Mouse (Mus musculus) fat pad, adult 2 months (tissue): ENCODE measurements around the gene Grk4.

ENCODE experiments used
- DNase-seq: peaks from one replicate; pipeline ENCODE4 v3.0.0-alpha.2; 2011; ENCODE audit warnings: low read depth, low spot score; ENCODE audit errors: extremely low read depth

Gene Grk4

DNA sequence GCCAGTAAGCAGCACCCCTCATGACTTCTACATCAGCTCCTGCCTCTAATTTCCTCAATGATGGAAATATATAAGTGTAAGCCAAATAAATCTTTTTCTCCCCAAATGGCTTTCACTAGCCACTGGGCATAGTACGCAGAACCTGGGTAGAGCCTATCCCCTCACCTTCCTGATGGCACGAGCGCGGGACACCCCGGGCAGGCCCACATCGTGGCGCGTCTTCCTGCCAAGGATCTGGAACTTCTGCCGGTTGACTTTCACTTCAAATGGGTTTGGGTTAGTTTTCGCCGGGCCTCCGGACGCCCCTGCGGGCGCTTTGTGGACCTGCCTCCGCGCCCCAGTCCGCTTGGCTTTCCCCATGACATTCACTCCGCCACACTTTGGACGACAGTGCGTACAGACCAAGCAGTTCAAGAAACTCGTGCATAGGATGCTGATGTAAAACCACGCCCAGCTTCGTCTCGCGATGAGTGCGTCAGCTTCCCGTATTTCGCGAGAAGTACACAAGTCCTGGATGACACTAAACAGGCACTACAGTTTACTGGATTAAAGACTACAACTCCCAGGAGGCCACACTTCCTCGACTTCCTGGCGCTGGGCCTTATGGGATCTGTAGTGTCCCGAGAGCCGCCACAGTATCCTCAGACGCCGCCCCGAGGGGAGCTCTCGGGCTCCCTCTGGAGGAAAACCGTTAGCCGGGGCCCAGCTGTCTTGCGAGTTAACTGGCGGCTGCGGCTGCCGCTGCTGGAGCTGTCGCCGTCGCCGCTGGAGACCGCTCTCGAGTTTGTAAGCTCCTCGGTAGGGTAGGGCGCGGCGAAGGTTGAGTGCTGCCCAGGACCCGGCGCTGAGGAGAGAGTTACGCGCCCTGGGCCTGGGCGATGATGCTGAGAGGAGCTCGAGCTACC is at the start of gene Grk4, which contains the start of gene Nop14:
Gene Grk4 (plus strand): TSS at position 694 of the 905 bp plus-strand sequence.
Gene Nop14 (minus strand): TSS at position 463 of the 905 bp plus-strand sequence.
- peak; percentile 97 for DNase-seq

DNA sequence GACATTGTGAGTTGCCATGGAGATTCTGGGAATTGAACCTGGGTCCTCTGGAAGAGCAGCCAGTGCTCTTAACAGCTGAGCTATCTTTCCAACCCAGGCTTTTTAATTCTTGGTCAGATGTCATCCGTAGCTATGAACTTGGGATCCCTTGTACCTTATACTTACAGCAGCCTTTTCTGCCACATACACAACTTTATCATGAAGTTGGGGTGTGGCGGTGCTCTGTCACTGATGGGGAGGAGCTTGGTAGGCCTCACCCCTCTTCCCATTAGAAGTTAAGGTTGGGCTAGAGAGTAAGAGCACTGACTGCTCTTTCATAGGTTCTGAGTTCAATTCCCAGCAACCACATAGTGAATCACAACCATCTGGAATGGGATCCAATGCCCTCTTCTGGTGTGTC is 27.2 kb upstream of the Grk4 start:
- no peak for DNase-seq

DNA sequence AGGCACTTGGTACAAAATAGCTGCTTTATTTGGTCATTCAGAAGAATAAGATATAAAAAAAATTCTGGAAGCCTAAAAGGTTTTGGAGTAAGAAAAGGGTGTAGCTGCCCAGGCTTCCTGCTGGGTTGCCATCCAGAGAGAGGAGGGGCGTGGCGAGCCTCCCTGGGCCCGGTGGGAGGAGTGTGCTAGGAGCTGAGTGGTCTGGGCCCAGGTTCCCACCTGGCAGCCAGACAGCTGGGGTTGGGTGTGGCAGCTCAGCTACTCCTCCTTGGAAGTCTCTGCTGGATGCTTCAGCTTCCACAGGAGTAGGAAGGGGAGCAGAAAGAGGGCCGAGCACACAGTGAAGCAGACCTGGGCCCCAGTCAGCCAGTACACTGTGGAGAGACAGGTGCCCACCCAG is 26.5 kb upstream of the Grk4 start:
- DNase-seq, result no peak

DNA sequence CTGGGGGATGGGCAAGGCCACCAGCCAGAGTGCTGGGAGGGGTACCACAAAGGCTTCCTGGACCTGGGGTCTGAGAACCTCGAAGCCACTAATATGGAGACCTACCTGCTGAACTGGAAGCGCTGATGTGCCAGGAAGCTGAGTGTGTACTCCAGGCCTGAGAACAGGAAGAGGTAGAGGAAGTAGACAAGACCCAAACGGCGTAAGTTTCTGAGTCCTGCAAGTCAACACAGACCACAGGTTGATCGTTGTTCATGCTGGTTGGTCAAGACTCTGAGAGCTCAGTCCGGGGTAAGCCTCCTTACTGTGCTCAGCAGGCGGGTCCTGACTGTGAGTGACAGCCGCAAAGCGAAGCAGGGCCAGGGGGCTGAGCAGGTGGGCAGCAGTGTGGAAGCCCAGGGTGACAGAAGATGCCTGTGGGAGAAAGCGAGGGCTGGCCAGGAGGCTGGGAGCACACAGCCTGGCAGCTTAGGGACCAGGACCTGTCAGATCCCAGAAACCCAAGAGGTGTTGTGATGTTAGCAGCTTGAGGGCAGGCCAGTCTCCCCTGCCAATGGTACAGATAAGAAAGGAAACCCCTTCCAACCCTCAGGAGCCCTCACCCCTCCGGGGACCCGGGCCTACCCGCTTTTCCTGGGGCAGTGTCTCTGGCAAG is 25.3 kb upstream of the Grk4 start:
- no peak for DNase-seq

DNA sequence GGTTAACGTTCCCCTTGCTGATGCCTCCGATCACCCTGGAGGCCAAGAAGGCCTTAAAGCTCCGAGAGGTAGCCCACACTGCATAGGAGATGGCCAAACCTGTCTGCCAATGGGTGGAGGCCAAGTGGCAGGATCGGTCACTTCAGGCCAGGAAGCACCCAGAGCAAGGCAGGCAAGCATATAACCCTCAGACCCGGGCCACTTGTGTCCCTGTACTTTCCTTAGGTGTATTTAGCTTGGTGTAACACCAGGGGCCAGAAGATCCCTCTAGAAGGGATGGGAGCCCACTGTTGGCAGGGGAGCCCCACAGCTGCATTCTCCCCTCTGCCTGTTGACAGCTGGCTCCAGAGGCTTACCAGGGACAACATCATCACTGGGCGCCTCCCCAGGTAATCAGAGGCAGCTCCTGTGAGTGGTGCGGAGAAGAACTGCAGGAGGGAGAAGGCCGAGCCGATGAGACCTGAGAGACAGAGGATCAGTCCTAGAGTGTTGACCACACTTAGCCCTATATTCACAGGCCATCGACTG is 24.4 kb upstream of the Grk4 start:
- no peak for DNase-seq

DNA sequence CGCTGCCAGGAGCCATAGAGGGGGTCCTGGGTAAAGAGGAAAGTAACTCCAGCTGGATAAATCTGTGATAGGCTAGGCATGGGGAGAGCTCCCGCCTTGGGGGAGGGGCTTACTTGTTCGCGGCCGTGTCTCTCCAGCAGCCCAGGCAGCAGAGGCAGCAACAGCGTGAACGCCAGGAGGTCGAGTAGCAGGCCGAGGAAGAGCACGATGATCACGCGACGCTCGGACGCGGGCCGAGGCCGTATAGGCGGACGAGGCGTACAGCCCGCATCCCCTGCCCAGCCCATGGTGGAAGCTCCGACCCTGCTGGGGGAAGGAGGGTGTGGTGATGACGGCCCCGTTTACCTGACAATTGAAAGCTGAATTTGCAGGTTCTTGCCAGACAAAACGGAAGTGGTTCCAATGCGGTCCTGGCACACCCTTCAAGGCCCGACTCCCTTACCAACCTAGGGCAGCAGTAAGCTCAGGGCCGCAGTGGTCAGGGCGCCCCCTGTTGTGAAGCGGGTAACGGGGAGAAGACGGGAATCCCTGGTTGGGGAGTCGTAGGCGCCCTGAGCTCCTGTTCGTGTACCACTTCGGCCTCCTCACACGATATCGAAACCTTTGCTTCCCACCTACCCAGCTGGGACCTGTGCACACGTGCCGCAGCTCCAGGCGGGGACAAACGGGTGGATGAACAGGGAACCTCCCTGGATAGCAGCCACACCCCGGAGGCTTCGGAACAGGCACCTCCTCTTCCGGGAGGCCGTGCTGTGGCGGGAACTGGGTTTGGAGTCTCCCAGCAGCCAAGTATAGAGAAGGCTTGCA is 23.5 kb upstream of the Grk4 start, which contains the start of gene Mfsd10:
Gene Mfsd10 (minus strand): TSS at position 732 of the 807 bp plus-strand sequence.
- peak; percentile 26 for DNase-seq

DNA sequence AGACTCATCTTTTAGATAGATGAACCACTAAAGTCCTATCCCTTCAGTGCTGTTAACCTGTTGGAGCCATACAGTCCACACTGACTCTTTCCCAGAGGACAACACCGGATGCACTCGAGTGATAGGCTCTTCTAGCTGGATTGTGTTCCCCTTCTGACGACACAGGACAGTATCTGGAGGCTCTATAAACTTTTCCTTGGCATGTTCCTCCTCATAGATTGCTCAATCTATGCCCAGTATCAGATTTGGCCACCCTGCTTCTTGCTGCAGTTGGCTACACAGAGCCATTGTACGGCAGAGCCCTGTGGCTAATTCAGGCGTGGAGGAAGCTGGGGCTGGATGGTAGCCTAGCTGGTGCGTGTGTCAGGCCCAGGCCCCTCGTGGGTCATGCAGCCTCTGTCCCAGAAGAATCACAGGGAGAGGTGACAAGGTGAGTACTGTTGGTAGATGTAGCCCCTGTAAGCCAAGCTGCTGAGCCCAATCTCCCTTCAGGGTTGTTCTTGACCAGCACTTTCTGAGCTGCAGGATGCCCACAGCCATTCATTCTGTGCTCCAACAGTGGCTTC is 22.5 kb upstream of the Grk4 start:
- peak; percentile 75 for DNase-seq

DNA sequence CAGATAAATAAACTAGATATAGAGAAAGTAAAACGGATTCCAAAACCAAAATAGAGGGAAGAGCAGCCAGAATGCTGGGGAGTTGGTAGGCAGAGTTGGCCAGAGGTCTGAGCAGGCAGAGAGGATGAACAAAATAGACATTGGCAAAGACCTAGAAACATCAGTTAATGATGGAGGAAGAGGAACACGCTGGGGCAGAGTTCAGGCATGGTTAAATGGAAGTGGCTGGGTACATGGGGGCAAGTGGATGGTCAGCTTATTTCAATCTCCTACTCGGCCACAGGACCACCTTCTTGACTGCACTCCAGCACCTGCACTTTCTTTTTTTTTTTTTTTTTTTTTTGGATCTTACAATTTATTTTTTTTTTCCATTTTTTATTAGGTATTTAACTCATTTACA is 18.2 kb upstream of the Grk4 start:
- no peak for DNase-seq

DNA sequence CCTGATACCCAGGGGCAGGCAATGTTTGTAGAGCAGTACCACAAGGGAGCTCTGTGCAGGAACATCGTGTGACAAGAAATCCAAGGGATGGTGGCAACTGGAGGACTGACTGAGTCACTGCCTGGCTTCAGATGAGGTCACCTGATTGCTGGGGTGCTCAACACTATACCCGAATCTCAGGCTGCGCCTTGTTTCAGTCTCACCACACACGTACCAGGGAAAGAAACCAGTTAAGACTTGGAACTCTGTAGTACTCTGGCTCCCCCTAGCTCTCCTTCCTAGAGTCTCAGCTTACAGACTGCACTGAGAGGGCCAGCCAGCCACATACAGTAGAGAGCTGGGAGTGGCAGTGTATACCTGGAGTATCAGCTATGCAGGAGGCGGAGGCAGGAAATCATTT is 17.2 kb upstream of the Grk4 start:
- no peak for DNase-seq

DNA sequence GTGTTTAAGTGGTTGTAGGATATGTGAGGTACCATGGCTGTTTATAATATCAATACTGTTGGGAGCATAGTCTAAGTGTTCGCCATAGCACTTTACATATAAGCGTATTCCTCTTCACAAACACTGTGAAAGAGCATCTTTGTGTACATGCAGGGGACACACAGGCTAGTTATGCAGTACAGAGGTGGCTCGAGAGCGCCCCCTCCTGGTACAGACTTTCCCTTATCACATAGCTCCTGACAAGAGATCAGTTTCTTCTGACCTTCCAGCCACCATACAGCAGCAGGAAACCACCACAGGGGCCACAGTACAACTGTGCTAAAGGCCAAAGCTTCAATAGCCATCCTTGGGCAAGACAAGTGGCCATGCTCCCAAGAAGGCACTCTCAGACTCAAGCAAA is 12.6 kb upstream of the Grk4 start:
- no peak for DNase-seq

DNA sequence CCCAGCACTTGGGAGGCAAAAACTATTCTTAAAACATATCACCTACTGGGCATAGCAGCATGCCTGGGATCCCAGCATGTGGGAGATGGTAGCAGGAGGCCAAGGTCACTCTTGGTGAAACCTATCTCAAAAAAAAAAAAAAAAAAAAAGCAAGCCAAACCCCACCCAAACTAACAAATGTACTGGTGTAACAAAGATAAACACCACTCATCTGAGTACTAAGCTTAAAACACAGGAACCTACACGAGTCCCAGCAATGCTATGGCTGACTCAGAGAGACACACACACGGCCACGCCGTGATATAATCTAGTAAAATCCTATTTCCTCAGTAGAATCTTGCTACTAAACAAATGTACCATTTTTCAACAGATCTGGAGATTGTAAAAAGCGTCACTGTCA is 7.2 kb upstream of the Grk4 start:
- DNase-seq, result no peak

DNA sequence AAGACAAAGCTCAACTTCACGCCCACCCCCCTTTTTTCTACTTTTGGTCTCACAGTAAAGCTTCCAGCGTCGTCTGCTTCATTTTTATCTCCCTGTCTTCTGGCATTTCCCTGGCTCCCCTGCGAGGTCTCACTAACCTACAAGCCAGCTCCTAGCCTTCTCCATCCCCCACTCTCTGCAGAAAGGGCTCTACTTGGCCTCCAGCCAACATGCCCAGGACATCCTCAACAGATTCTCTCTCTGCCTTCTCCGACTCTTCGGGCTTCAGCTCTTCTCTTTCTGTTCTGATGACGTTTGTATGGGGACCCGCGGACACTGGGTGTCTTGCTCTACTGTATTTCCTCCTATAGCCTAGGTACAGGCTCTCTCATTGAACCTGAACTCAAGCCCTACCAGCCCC is 5.3 kb upstream of the Grk4 start:
- DNase-seq, result no peak

DNA sequence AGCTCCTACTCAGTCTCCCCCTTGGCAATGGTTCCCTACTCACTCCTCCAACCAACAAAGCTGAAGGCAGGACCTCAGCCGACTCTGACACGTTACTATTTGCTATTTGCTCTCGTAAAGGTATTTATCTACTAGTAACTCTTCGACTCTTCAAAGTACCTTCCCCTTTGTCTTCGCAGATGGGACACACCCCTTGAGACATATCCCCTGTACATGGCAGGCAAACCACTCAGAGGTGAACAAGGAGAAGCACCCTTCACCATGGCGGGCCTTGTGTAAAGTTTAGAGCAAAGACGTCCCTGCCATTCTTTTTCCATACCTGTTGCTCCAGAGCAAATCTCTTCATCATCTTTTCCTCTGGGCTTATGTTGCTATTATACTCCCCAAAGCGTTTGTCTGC is 2.6 kb upstream of the Grk4 start:
- no peak for DNase-seq

DNA sequence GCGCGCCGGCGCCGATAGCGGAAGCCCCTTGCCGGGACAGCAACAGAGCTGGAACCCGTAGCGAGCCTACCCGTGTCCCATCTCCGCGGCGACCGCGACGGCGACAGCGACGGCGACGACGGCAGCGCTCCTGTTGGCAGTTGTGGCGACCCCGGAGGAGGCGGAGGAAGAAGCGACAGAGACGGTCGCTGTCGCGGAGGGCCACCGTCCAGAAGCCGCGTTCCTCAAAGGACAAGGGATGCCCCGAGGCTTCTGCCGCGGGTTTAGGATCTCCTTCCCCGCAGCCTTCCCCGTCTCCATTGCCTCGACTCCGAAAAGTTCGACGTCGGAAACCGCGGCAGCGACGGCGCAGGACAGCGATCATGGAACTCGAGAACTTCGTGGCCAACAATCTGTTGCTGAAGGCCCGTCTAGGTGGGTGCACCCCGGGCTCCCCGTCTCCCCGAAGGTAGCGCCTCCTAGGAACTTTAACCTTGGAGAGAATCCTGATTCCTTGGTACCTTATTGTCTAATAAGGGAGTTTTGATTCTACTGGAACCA is 482 bp downstream of the Grk4 start:
- no peak for DNase-seq

DNA sequence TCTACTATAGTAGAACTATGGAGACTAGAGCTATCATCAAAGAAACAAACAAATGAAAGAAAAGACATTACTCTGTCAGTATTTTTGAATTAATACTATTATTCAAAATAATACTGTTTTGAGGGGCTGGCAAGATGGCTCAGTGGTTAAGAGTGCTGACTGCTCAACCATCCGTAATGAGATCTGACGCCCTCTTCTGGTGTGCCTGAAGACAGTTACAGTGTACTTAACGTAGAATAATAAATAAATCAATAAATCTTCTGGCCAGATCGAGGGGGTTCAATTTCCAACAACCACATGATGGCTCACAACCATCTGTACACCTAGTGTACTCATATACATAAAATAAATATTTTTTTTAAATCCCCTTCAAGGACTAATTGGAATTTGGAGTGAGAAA is 1.7 kb downstream of the Grk4 start:
- no peak for DNase-seq

DNA sequence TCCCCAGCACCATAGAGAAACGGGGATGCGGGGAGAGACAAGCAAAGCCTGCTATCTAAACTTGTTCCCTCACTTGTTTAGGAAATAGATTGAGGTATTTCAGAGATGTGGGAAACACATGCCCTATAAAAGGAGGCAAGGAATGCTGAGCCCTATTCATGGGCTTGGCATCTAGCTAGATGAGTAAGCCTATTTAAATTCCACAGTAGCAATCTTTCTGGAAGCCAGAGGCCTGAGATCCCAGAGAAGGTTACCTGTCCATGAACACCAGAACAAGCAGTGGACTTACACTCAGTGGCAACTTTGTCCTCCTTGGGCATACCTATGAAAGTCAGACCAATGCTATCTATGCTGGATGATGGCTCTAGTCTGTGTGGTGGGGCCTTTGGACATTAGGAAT is 3.1 kb downstream of the Grk4 start:
- DNase-seq, result no peak

DNA sequence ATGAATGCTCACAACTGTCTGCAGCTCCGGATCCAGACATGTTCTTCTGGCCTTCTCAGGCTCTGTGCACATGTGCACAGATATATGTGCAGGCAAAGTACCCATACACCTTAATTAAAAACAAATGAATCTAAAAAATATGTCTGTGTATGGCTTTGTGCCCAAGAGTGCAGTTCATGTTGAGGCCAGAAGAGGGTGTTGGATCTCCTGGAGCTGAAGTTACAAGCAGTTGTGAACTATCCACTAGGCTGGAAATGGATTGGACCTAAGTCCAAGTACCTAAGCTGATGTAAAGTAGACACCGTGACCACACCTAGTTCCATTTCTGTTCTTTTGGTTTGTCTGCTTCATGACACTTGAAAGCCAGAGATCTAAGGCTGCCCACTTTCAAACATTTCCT is 9.3 kb downstream of the Grk4 start:
- DNase-seq, result no peak

DNA sequence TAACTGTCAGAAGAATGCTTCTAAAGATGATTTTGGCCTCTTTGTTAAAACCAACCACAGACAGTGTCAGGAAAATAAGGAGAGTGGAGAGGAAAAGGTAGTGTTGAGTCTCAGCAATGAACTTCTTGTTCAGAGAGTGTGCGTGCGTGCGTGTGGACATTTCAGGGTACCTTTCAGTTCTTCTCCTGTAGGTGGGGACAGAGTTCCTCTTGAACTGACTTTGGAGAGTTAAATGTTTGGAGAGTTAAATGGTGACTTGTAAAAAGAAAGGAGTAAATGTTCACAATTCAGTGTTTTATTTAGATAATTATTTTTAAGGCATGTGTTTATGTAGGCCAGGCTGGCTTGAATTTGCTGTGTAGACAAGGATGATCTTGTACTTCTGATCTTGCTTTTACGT is 10.1 kb downstream of the Grk4 start:
- no peak for DNase-seq

DNA sequence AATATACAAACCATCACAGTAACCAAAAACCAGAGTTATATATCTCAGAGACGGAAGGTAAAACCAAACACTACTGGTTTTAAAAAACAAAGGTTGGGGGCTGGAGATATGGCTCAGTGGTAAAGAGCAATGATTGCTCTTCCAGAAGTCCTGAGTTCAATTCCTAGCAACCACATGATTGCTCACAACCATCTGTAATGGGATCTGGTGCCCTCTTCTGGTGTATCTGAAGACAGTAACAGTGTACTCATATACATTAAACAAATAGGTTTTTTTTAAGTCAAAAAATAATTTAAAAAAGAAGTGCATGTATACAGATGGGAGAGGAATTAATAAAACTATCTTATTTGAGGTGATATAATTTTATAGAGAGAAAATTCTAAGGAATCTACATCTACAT is 29.7 kb downstream of the Grk4 start:
- DNase-seq, result no peak

DNA sequence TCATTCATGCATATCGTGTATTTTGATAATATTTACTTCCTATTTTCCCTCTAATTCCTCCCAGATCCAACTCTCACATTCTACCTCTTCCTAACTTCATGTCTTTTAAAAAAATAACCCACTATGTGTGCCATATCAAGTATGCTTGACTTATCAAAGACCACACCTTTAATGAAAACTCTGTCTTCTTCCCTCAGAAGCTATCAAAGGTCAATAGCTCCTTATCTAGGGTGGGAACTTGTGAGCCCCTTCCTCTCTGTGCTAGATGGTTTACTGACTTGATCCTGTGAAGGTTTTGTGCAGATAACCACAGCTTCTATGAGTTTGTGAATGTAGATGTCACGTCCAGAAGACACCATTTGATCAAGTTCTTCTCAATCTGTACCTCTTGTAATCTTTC is 32.6 kb downstream of the Grk4 start:
- no peak for DNase-seq

DNA sequence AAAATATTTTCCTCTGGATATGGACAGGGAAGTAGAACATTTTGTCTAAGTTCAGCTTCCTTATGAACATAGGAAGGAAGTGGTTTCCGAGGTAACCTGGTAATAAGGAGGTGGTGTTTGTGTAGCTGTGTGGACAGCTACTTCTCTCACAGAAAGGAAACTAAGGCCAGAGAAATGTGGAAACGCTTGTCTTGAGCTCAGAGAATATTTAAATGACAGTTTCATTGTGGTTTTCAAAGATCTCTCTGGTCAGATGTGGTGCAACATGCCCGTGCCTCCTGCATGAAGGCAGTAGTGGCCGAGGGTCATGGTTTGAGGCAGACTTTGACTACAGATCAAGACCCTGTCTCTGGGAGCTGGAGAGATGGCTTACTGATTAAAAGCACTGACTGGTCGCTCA is 35.3 kb downstream of the Grk4 start:
- DNase-seq, result no peak
